Mouse (Mus musculus): ENCODE data around the gene Ttc33.

The Ttc33 gene

DNA sequence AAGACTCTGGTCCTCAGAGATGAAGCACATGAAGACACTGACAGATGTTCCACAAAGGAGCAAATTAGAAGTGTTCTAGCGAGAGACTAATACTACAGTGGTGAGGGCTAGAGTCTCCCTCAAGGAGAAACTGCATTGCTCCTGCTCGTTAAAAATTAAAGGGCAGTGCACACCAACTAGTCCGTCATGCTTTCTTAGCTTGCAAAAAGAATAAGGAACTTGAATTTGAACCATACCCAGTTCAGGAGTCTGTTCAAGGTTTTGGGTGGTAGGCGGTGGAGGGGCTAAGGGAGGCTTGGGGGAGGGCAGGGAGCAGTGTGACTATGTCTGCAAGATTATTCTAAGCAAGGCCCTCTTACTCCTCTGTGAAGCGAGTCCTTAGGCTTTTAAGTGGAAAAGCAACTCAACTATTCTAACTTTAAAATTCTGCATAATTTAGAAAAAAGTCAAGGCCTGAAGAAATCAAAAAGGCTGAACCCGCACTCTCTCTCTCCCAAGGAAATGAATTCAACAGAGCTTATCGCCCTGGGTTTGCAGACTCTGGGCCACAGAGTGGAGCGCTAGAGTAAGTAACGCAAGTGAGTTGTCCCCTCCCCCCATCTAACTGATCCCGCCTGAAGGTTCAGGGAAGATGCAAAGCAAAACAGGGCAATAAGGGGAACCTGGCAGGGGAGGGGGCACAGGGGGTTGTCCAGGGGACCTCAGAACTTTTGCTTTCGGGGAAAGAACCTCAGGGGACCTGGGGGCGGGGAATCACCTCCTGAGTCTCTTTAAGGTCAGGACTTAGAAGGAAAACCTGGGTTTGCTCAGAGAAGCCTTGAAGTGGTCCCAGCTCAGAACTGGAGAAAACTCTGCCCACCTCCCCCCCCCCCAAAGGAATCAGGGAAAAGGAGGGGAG, 56.2 kb downstream of the Ttc33 start:
- no peak for DNase-seq (ENCODE audit: low read depth, low spot score)

- DNase-seq (ENCODE audit: low read depth, low spot score): peak; percentile 41
Measured at GRCm38 (mm10) chr15:5242241-5243035, 57.1 kb downstream of the Ttc33 start.

- DNase-seq (ENCODE audit: low read depth, low spot score): peak; percentile 12
Measured at GRCm38 (mm10) chr15:5243036-5243958, 58.0 kb downstream of the Ttc33 start.

DNA sequence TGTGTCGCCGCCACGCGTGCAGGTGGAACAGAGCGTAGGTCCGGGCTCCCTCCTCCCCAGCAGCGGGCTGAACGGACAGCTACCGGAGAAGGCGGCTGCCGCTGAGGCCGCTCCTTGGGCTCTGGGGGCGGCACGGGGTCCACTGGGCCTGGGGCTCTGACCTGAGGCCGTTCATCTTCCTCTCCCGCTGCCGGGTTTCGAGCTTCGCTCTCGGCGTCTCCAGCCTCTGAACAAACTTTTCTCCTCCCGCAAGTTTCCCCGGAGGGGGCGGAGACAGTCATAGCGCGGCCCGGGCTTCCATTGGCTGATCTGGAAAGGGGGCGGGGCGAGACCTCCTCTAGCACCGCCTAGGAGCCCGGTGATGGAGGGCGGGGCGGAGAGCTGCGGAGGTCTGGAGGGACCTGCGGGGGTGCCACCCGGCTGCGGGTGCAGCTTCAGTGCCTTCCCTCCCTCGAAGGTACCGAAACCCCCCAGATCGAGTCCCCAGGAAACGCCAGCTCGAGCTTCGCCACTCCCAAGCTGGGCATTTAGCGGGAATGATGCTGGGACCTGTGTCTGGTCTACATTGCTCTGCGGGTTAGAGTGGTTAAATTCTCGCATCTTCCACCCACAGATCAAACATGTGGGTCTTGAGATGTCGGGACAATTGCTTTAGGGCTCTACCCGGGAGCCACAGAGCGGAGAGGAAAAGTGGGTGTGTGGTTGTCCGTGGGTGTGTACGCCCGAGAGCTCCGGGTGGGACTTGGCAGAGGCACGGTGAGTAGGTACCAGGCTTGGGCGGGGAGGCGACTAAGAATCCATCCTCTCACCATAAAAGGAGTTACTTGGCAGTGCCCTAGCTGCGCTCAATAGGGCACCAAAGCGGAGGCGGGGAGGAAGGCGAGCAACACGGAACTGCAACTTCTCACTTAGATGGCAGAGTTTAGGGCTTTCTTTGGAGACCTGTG, 58.9 kb downstream of the Ttc33 start, which contains the start of gene Ptger4:
Ptger4 (minus strand) TSS at position 229 of the 947 bp plus-strand sequence.
- DNase-seq (ENCODE audit: low read depth, low spot score): peak; percentile 94

DNA sequence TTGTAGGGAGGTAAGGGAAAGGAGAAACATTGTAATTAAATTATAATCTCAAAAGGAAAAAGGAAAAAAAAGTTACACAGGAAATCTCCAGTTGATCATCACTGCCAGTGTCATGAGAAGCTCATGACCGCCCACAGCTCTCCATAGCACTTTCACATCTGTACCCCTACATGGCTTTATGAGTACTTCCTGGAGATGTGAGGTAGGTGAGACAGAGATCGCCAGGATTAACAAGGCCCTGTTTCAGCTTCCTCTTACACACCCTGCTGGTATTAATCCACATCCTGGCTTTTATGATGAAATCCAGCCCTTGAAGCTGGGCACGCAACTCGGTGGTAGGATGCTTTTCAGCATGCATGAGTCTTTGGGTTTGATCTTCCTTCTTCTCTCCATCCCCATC, 64.9 kb downstream of the Ttc33 start:
- no peak for DNase-seq (ENCODE audit: low read depth, low spot score)

- no peak for DNase-seq (ENCODE audit: low read depth, low spot score)
Measured at GRCm38 (mm10) chr15:5260183-5260582, 74.9 kb downstream of the Ttc33 start.

GRCm38 (mm10) chr15:5261004-5261403, 75.7 kb downstream of the Ttc33 start:
- DNase-seq (ENCODE audit: low read depth, low spot score): peak; percentile 9

GRCm38 (mm10) chr15:5262095-5262667, 76.9 kb downstream of the Ttc33 start:
- DNase-seq (ENCODE audit: low read depth, low spot score): peak; percentile 18

DNA sequence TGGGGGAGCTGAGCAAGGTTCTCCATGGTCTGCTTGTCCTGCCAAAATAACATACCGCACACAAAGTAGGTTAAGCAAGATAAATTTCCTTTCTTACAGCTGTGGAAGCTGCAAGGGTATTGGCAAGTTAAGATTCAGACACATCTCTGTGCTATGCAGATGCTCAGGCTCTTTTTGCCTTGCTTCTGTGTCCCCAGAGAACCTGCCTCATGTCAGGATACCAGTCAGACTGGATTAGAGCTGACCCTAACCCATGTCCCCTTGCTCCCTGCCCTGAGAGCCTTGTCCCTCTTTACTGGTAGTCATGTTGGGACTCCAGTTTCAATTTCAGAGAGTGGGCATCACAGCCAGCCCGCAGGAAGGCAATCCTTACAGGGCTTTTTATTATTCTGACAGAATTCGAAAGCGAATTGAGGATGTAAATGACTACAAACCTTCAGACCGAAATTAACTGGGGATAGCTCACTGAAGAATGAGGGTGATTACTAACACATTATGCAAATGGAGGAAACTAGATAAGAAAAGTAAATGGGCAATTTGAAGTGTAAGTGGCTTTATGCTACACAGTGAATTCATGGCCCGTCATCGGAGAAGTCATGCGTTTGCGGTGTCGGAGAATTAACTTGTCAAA, 77.7 kb downstream of the Ttc33 start:
- DNase-seq (ENCODE audit: low read depth, low spot score): peak; percentile 83

DNA sequence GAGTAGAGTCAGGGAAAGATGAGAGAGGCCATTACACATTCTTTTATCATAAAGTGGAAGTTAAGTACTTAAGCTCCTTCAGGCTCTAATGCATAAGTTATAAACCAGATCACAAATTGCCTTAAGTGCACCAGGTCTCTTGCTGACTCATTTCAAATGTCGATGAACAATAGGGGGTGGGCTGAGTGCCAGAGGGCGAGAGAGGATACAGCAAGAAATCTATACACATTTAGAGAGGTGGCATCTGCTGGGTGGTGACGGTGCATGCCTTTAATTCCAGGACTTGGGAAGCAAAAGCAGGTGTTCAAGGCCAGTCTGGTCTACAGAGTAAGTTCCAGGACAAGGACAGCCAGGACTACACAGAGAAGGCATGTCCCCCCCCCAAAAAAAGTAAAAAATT, 80.8 kb downstream of the Ttc33 start:
- no peak for DNase-seq (ENCODE audit: low read depth, low spot score)
